Mouse (Mus musculus): ENCODE data around the gene Smyd4. TPM values are rescaled to one million over a fixed set of nuclear protein-coding genes. Genes with fewer than 3 reads are reported as not detected.

Gene Smyd4
- total RNA-seq, 1 experiment = 28.3 TPM

DNA sequence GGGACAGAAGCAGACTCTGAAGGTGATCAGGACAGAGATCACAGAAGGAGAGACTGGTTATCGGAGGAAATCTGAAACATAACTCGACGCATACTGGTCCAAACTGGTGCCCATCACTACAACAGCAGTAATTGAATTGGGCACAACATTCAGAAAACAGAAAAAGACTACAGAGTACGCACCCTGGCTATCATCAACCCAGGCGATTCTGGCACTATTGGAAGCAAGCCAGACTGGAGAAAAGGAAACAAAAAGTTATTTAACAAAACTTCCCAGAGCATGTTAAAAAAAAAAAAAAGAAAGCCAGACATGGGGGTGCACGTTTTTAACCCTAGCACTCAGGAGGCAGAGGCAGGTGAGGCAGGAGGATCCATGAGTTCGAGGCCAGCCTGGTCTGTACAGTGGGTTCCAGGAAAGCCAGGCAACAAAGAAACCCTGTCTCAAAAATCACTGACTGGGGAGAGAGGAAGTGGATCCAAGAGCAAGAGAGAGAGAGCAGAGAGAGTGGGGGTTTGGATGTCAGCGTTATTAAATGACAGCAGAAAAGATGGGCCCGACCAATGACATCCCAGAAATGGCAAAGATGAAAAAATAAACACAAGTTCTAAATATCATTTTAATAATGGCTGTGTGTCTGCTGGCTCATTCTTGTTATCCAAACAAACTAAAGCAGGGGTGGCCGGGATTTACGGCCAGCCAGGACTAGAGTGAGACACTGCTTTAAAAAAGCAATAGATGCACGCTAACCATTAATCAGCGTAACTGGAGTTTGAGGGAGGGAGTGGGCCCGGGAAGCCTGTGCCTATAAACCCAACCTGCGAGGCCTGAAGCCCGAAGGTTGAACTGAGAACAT, 22.9 kb upstream of the Smyd4 start:
- H3K9me3 ChIP-seq (ENCODE audit: control insufficient read depth, insufficient read depth, low read depth, low read length) = no peaks in the 10 kb centered on the region
- H3K4me1 ChIP-seq (ENCODE audit: control insufficient read depth in 2 of 2, insufficient read depth in 2 of 2, low read length in 2 of 2, poor library complexity in 1 of 2) = peaks cover 3 to 4% of the 10 kb centered on the region in 2 experiments; a peak in 2 of 4 replicates
- no peak overlapping the region for H3K4me3 ChIP-seq (ENCODE audit: insufficient read depth in 1 of 2, low read depth in 1 of 2, low read length in 2 of 2, poor library complexity in 1 of 2, severe bottlenecking in 1 of 2)
- peaks cover 24% of the 10 kb centered on the region for H3K36me3 ChIP-seq (ENCODE audit: control insufficient read depth, insufficient read depth, low read length, poor library complexity, severe bottlenecking)
- in situ Hi-C loops (cut with MboI; ENCODE audit: low sequenced_read_pairs in 2 of 2, unreplicated experiment in 2 of 2) = no loop called here
- no peak overlapping the region for H3K9ac ChIP-seq (ENCODE audit: insufficient read depth, low read depth, low read length, poor library complexity, severe bottlenecking)
- TF ChIP-seq MAFK (IDR thresholded peaks at IDR 0.05; ENCODE audit: insufficient read depth, low read depth, low read length) (no peak), CHD2 (IDR thresholded peaks at IDR 0.05; ENCODE audit: low read depth, low read length) (no peak), ZNF384 (IDR thresholded peaks at IDR 0.05; ENCODE audit: low read depth, low read length) (no peak), HCFC1 (IDR thresholded peaks at IDR 0.05; ENCODE audit: borderline replicate concordance, insufficient read depth, low read length) (no peak), ZC3H11A (IDR thresholded peaks at IDR 0.05; ENCODE audit: borderline replicate concordance, low read depth, low read length) (no peak)
- no peak overlapping the region for H3K27ac ChIP-seq (ENCODE audit: insufficient read depth, low read depth, low read length, poor library complexity, severe bottlenecking)
- DNase-seq (ENCODE audit: low read depth, low spot score) = no peak

DNA sequence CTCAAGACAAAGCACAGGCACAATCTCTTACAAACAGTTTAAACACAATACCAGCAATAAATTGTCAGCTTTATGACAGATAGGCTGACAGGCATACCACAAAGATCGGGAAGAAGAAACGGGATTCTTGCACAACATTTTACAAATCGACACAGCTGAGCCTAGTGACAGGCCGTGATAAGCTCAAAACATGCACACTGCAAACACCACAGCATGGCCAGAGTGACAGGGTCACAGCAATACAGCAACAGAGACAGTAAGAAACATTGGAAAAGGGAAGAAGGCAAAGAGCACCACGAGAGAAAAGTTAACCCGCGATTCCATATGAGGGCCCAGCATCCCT, 22.3 kb upstream of the Smyd4 start:
- no peak overlapping the region for H3K4me3 ChIP-seq (ENCODE audit: insufficient read depth in 1 of 2, low read depth in 1 of 2, low read length in 2 of 2, poor library complexity in 1 of 2, severe bottlenecking in 1 of 2)
- TF ChIP-seq MAFK (IDR thresholded peaks at IDR 0.05; ENCODE audit: insufficient read depth, low read depth, low read length) = no peak
- TF ChIP-seq ZNF384 (IDR thresholded peaks at IDR 0.05; ENCODE audit: low read depth, low read length) = no peak
- no peak for TF ChIP-seq CHD2 (IDR thresholded peaks at IDR 0.05; ENCODE audit: low read depth, low read length)
- no peak for TF ChIP-seq ZC3H11A (IDR thresholded peaks at IDR 0.05; ENCODE audit: borderline replicate concordance, low read depth, low read length)
- no peak for TF ChIP-seq HCFC1 (IDR thresholded peaks at IDR 0.05; ENCODE audit: borderline replicate concordance, insufficient read depth, low read length)
- no peak for DNase-seq (ENCODE audit: low read depth, low spot score)
- in situ Hi-C loops (cut with MboI; ENCODE audit: low sequenced_read_pairs in 2 of 2, unreplicated experiment in 2 of 2) = no loop called here
- H3K9ac ChIP-seq (ENCODE audit: insufficient read depth, low read depth, low read length, poor library complexity, severe bottlenecking) = no peak overlapping the region
- H3K4me1 ChIP-seq (ENCODE audit: control insufficient read depth in 2 of 2, insufficient read depth in 2 of 2, low read length in 2 of 2, poor library complexity in 1 of 2) = peaks cover 2 to 3% of the 10 kb centered on the region in 2 experiments; a peak in 2 of 4 replicates
- peaks cover 22% of the 10 kb centered on the region for H3K36me3 ChIP-seq (ENCODE audit: control insufficient read depth, insufficient read depth, low read length, poor library complexity, severe bottlenecking)
- H3K9me3 ChIP-seq (ENCODE audit: control insufficient read depth, insufficient read depth, low read depth, low read length) = no peaks in the 10 kb centered on the region
- no peak overlapping the region for H3K27ac ChIP-seq (ENCODE audit: insufficient read depth, low read depth, low read length, poor library complexity, severe bottlenecking)

DNA sequence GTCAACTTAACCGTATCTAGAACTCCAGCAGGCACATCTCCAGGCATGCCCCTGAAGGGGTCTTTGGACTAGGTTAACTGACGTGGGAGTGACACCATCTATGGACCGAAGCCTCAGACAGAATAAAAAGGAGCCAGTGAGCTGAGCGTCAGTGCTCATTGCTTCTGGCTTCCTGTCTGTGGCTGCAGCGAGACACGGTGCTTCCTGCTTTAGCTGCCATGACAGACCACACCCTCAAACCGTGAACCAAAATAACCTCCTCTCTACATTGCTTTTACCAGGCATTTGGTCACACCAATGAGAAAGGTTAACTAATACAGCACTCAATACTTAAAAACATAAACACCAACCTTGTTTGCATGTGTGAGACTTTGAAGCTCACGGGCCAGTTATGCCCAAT, 11.6 kb upstream of the Smyd4 start:
- no peak overlapping the region for H3K4me3 ChIP-seq (ENCODE audit: insufficient read depth in 1 of 2, low read depth in 1 of 2, low read length in 2 of 2, poor library complexity in 1 of 2, severe bottlenecking in 1 of 2)
- DNase-seq (ENCODE audit: low read depth, low spot score) = no peak
- H3K9ac ChIP-seq (ENCODE audit: insufficient read depth, low read depth, low read length, poor library complexity, severe bottlenecking) = no peak overlapping the region
- H3K36me3 ChIP-seq (ENCODE audit: control insufficient read depth, insufficient read depth, low read length, poor library complexity, severe bottlenecking) = peaks cover 53% of the 10 kb centered on the region
- H3K9me3 ChIP-seq (ENCODE audit: control insufficient read depth, insufficient read depth, low read depth, low read length) = no peaks in the 10 kb centered on the region
- H3K27ac ChIP-seq (ENCODE audit: insufficient read depth, low read depth, low read length, poor library complexity, severe bottlenecking) = no peak overlapping the region
- peaks cover 0 to 5% of the 10 kb centered on the region in 2 experiments; a peak in 2 of 4 replicates for H3K4me1 ChIP-seq (ENCODE audit: control insufficient read depth in 2 of 2, insufficient read depth in 2 of 2, low read length in 2 of 2, poor library complexity in 1 of 2)
- in situ Hi-C loops (cut with MboI; ENCODE audit: low sequenced_read_pairs in 2 of 2, unreplicated experiment in 2 of 2) = no loop called here
- TF ChIP-seq MAFK (IDR thresholded peaks at IDR 0.05; ENCODE audit: insufficient read depth, low read depth, low read length) (no peak), CHD2 (IDR thresholded peaks at IDR 0.05; ENCODE audit: low read depth, low read length) (no peak), HCFC1 (IDR thresholded peaks at IDR 0.05; ENCODE audit: borderline replicate concordance, insufficient read depth, low read length) (no peak), ZC3H11A (IDR thresholded peaks at IDR 0.05; ENCODE audit: borderline replicate concordance, low read depth, low read length) (no peak), ZNF384 (IDR thresholded peaks at IDR 0.05; ENCODE audit: low read depth, low read length) (no peak)

DNA sequence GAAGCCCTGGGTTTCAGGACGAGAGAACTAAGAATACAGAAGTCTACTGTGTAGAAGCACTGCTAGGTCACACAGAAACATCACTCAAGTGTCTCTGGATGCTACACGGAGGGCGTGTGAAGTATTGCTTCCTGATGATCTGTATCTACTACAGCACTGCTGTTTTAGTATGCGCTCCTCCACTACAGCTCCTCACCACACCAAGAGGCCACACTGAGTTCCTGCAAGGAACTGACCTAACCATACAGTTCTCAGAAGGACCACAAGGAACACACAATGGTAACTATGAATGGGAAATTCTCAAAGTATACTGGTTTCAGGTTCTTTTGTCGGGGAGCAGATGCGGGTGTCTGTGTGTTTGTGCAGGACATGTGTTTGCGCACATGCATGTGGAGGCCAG, 11.0 kb upstream of the Smyd4 start:
- TF ChIP-seq ZC3H11A (IDR thresholded peaks at IDR 0.05; ENCODE audit: borderline replicate concordance, low read depth, low read length) = no peak
- no peak for TF ChIP-seq HCFC1 (IDR thresholded peaks at IDR 0.05; ENCODE audit: borderline replicate concordance, insufficient read depth, low read length)
- no peak for TF ChIP-seq ZNF384 (IDR thresholded peaks at IDR 0.05; ENCODE audit: low read depth, low read length)
- TF ChIP-seq MAFK (IDR thresholded peaks at IDR 0.05; ENCODE audit: insufficient read depth, low read depth, low read length) = no peak
- no peak for TF ChIP-seq CHD2 (IDR thresholded peaks at IDR 0.05; ENCODE audit: low read depth, low read length)

More for the DNA sequence above, 11.0 kb upstream of the Smyd4 start:
- Histone ChIP-seq H3K36me3 (ENCODE audit: control insufficient read depth, insufficient read depth, low read length, poor library complexity, severe bottlenecking) (peaks cover 49% of the 10 kb centered on the region), H3K9me3 (ENCODE audit: control insufficient read depth, insufficient read depth, low read depth, low read length) (no peaks in the 10 kb centered on the region), H3K4me3 (ENCODE audit: insufficient read depth in 1 of 2, low read depth in 1 of 2, low read length in 2 of 2, poor library complexity in 1 of 2, severe bottlenecking in 1 of 2) (no peak overlapping the region), H3K4me1 (ENCODE audit: control insufficient read depth in 2 of 2, insufficient read depth in 2 of 2, low read length in 2 of 2, poor library complexity in 1 of 2) (peaks cover 0 to 5% of the 10 kb centered on the region in 2 experiments; a peak in 2 of 4 replicates), H3K27ac (ENCODE audit: insufficient read depth, low read depth, low read length, poor library complexity, severe bottlenecking) (no peak overlapping the region), H3K9ac (ENCODE audit: insufficient read depth, low read depth, low read length, poor library complexity, severe bottlenecking) (no peak overlapping the region)
- no peak for DNase-seq (ENCODE audit: low read depth, low spot score)
- in situ Hi-C loops (cut with MboI; ENCODE audit: low sequenced_read_pairs in 2 of 2, unreplicated experiment in 2 of 2) = no loop called here

Data from ES-E14 (cell line).